Mouse (Mus musculus) midbrain, postnatal 0 days (tissue): ENCODE results near the gene Crabp2. TPM values are rescaled to one million over a fixed set of nuclear protein-coding genes. Genes with fewer than 3 reads are reported as not detected.
"Not testable (repeated sequence)": the region's sequence is repeated elsewhere in the genome, so short reads cannot be mapped to it uniquely, and the experiment has no call there.

Source experiments
- ATAC-seq: fragments of 200-750 bp; cut with Nextera tagmentation; 2 replicates; pipeline ENCODE4 v1.8.0; 2017; ENCODE audit warnings: moderate number of reproducible peaks, mild to moderate bottlenecking, moderate TSS enrichment, moderate library complexity; ENCODE audit not compliant: low FRiP score
- DNase-seq: peaks from one replicate; pipeline ENCODE4 v3.0.0-alpha.2; 2015; ENCODE audit warnings: low spot score
- H3K27ac ChIP-seq: fragments of 300-500 bp; sonication (generic); 2 replicates; pipeline ENCODE4 v1.5.1; 2014; ENCODE audit warnings: low read depth, mild to moderate bottlenecking, low read length, mixed read lengths
- H3K27me3 ChIP-seq: fragments of 300-500 bp; sonication (generic); 2 replicates; pipeline ENCODE4 v1.6.1; 2014; ENCODE audit warnings: low read length, control low read depth, mixed read lengths; ENCODE audit not compliant: insufficient read depth
- H3K36me3 ChIP-seq: fragments of 300-500 bp; sonication (generic); 2 replicates; pipeline ENCODE4 v1.6.1; 2014; ENCODE audit warnings: low read length, control low read depth, mixed read lengths; ENCODE audit not compliant: insufficient read depth
- H3K4me1 ChIP-seq: fragments of 300-500 bp; sonication (generic); 2 replicates; pipeline ENCODE4 v1.6.1; 2014; ENCODE audit warnings: mild to moderate bottlenecking, control low read depth, antibody characterized with exemption, low read length, mixed read lengths; ENCODE audit not compliant: insufficient read depth
- H3K4me2 ChIP-seq: fragments of 300-500 bp; sonication (generic); 2 replicates; pipeline ENCODE4 v1.6.1; 2014; ENCODE audit warnings: low read depth, mild to moderate bottlenecking, low read length, mixed read lengths; ENCODE audit not compliant: poor library complexity, severe bottlenecking
- H3K4me3 ChIP-seq: fragments of 300-500 bp; sonication (generic); 2 replicates; pipeline ENCODE4 v1.5.1; 2014; ENCODE audit warnings: low read depth, mild to moderate bottlenecking, low read length, moderate library complexity
- H3K9ac ChIP-seq: fragments of 300-500 bp; sonication (generic); replicated peaks from 2 replicates; pipeline ENCODE4 v1.6.1; 2014; ENCODE audit warnings: mild to moderate bottlenecking, low read length, moderate library complexity, mixed read lengths; ENCODE audit not compliant: poor library complexity, severe bottlenecking
- H3K9me3 ChIP-seq: fragments of 300-500 bp; sonication (generic); 2 replicates; pipeline ENCODE4 v1.6.1; 2016; ENCODE audit warnings: low read length, control low read depth
- CTCF ChIP-seq: IDR thresholded peaks from 2 replicates; pipeline ENCODE4 v1.5.1; 2016; ENCODE audit warnings: antibody characterized with exemption, mild to moderate bottlenecking
- WGBS: fragments of 180-500 bp; shearing (Covaris S2); extraction: QIAGEN DNeasy Blood & Tissue Kit; methylation state at CpG from one replicate; pipeline ENCODE4 v1.1.7; 2014; 5-methylcytosine and 5-hydroxymethylcytosine counted together
- polyA plus RNA-seq: library from polyadenylated mRNA; unstranded; fragments of >200 nt; fragmentation: Nextera tagmentation; extraction: Ambion mirVana; gene quantifications from 2 replicates; pipeline ENCODE4 v1.2.1, GENCODE M21; 2015
- total RNA-seq: library from RNA; depleted of rRNA; stranded (reverse); fragments of >200 nt; gene quantifications from 2 replicates; pipeline ENCODE4 v1.2.3, GENCODE M21; 2014; rRNA removed

Gene Crabp2
- total RNA-seq (19.2 and 27.1 TPM in 2 replicates), polyA plus RNA-seq (49.0 and 50.8 TPM in 2 replicates)

- H3K4me2 ChIP-seq = peak within 1 kb of the TSS; percentile 64
- no peak for TF ChIP-seq CTCF
- no peak for DNase-seq
Measured at GRCm38 (mm10) chr3:87948378-87949265, at the start of gene Crabp2. Gene Crabp2 (plus strand): TSS chr3:87948666.

DNA sequence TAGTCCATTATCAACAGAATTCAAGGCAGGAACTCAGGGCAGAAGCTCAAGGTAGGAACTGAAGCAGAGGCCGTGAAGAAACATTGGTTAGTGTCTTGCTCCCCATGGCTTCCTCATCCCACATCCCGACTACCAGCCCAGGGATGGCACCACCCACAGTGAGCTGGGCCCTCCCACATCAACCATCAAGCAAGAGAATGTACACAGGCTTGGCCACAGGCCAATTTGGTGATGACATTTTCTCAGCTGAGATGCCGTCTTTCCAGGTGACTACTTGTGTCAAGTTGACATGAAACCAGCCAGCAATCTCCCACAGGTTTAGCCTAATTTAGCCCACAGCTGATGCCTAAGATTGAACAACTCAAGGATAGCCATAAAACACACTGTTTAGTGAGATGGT, 49.2 kb upstream of the Crabp2 start:
- no peak for TF ChIP-seq CTCF
- Histone ChIP-seq H3K4me2 (no peak overlapping the region), H3K27me3 (no peaks in the 10 kb centered on the region), H3K4me1 (no peaks in the 10 kb centered on the region), H3K27ac (no peak overlapping the region), H3K36me3 (no peaks in the 10 kb centered on the region), H3K9me3 (no peaks in the 10 kb centered on the region), H3K4me3 (no peak overlapping the region), H3K9ac (no peak overlapping the region)
- DNase-seq (no peak), ATAC-seq (no peak)
- 67% methylated on average over 3 of the region's 3 CpGs for WGBS

More at GRCm38 (mm10) chr3:87948378-87949265, at the start of gene Crabp2:
- Histone ChIP-seq H3K27me3 (0 out of 2 replicates have a peak, but pooled peaks cover 4% of the 10 kb centered on the region), H3K27ac (no peak within 1 kb of the TSS), H3K9ac (0 out of 2 replicates have a peak within 1 kb of the TSS, but pooled peaks have one; percentile 13), H3K4me3 (peak within 1 kb of the TSS; percentile 26), H3K36me3 (no peaks in the 10 kb centered on the region), H3K4me1 (peaks cover 14% of the 10 kb centered on the region), H3K9me3 (no peaks in the 10 kb centered on the region)
- 6% methylated on average over 33 of the region's 35 CpGs for WGBS
- ATAC-seq = no peak

DNA sequence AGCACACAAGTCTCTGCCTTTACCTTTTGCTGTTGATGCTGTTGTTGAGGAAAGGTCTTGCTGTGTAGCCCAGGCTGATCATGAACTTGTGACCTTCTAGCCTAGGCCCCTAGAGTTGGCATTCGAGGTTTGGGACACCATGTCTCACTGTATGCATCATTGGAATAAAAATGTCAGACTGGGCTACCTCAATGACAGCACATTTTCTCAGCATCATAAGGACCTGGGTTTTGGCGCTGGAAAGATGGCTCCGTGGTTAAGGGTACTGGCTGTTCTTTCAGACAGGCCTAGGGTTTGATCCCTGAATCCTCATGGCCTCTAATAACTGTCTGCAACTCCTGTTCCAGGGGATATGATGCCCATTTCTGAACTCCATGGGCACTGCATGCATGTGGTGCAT, 48.7 kb upstream of the Crabp2 start:
- Histone ChIP-seq H3K36me3 (no peaks in the 10 kb centered on the region), H3K9me3 (no peaks in the 10 kb centered on the region), H3K9ac (no peak overlapping the region), H3K4me3 (no peak overlapping the region), H3K27me3 (no peaks in the 10 kb centered on the region), H3K4me1 (no peaks in the 10 kb centered on the region), H3K27ac (no peak overlapping the region), H3K4me2 (no peak overlapping the region)
- 75% methylated on average over 3 of the region's 3 CpGs for WGBS
- ATAC-seq (no peak), DNase-seq (no peak)
- no peak for TF ChIP-seq CTCF

DNA sequence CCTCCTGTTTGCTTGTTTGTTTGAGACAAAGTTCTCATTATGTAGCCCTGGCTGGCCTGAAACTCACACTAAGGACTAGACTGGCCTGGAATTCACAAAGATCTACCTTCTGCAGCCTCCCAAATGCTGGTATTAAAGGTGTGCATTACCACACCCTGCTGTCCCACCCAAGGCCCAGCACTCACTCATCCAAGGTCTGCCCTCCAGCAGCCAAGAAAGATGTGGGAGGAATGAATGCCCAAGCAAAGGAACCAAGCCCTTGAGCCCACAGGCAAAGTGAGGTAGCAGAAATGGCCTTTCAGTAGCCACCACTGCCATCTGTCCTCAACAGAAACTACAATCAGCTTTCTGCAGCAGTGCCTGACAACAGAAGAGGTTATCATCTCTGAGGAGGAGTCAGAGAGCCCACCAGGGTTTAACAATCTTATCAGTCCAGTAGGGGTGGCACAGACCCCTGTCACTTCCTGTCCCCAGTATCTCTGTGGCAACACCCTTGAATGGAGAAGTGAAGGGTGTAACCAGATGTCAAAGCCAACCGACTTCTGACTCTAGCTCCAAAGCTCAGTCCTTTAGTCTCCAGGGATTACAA, 47.3 kb upstream of the Crabp2 start:
- Histone ChIP-seq H3K27ac (no peak overlapping the region), H3K36me3 (no peaks in the 10 kb centered on the region), H3K27me3 (no peaks in the 10 kb centered on the region), H3K4me3 (no peak overlapping the region), H3K4me2 (no peak overlapping the region), H3K9ac (no peak overlapping the region), H3K9me3 (no peaks in the 10 kb centered on the region), H3K4me1 (no peaks in the 10 kb centered on the region)
- TF ChIP-seq CTCF = no peak
- no peak for DNase-seq
- 58% methylated on average over 1 of the region's 1 CpGs for WGBS
- no peak for ATAC-seq

GRCm38 (mm10) chr3:87901959-87902358, 46.5 kb upstream of the Crabp2 start:
- not testable (repeated sequence) for DNase-seq, H3K27ac ChIP-seq, H3K4me2 ChIP-seq, H3K36me3 ChIP-seq, H3K9ac ChIP-seq, H3K4me1 ChIP-seq, H3K27me3 ChIP-seq, H3K4me3 ChIP-seq, ATAC-seq, H3K9me3 ChIP-seq
- WGBS = 88% methylated on average over 5 of the region's 6 CpGs

- H3K9me3 ChIP-seq = no peaks in the 10 kb centered on the region
- 48% methylated on average over 5 of the region's 5 CpGs for WGBS
Measured at GRCm38 (mm10) chr3:87903821-87904220, 44.6 kb upstream of the Crabp2 start.

More at GRCm38 (mm10) chr3:87903821-87904220, 44.6 kb upstream of the Crabp2 start:
- TF ChIP-seq CTCF = no peak
- ATAC-seq = no peak
- no peak overlapping the region for H3K4me3 ChIP-seq
- H3K27me3 ChIP-seq = no peaks in the 10 kb centered on the region
- peaks cover 10% of the 10 kb centered on the region; the same call in 1 of the 2 replicates for H3K4me1 ChIP-seq
- H3K4me2 ChIP-seq = no peak overlapping the region
- no peak overlapping the region for H3K27ac ChIP-seq
- H3K9ac ChIP-seq = no peak overlapping the region
- H3K36me3 ChIP-seq = no peaks in the 10 kb centered on the region
- DNase-seq = no peak
